Mouse (Mus musculus) monocyte, adult 5-6 weeks (primary cell): ENCODE measurements around the gene Rhobtb1. TPM values are rescaled to one million over a fixed set of nuclear protein-coding genes. Genes with fewer than 3 reads are reported as not detected.
A peak's percentile ranks its signal among the peaks of the same experiment; 100 is the strongest.

Experiments used
- ATAC-seq: fragments of 153-309, 156-312 bp; replicated peaks from 2 replicates; pipeline ENCODE4 v1.8.0; 2017; ENCODE audit warnings: mild to moderate bottlenecking; ENCODE audit not compliant: low TSS enrichment, insufficient number of reproducible peaks, severe bottlenecking, poor library complexity, low FRiP score
- total RNA-seq: library from RNA; stranded (forward); fragments of 200-1000, 200-491, 200-594 nt; gene quantifications from 3 replicates; pipeline ENCODE4 v1.2.3, GENCODE M21; 2017

Gene Rhobtb1
- total RNA-seq, 1 experiment from 2014 or later, result 0.95 TPM

- no peak for ATAC-seq
Measured at GRCm38 (mm10) chr10:69290736-69291135, 139.5 kb downstream of the Rhobtb1 start.

DNA sequence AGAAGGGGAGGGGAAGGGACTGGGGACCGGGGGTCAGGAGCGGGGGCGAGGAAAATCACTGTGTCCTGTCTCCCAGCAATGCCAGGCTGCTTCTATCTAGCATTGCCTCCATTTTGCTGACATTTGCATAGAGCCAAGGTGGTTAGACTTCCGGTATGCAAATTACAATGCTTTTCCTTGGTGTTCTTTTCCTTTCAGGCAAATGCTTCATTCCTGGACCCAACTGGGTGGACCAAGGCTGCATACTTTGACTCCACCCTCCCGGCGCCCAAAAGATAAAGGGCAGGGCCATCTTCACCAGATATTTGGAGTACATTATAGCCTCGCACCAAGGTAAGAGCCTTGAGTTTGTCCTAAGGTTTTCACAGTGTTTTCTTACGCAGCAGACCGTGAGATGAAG is 144.7 kb downstream of the Rhobtb1 start:
- ATAC-seq, result no peak

- no peak for ATAC-seq
Measured at GRCm38 (mm10) chr10:69299985-69300384, 148.8 kb downstream of the Rhobtb1 start.

GRCm38 (mm10) chr10:69302667-69303066 is 151.4 kb downstream of the Rhobtb1 start:
- no peak for ATAC-seq

DNA sequence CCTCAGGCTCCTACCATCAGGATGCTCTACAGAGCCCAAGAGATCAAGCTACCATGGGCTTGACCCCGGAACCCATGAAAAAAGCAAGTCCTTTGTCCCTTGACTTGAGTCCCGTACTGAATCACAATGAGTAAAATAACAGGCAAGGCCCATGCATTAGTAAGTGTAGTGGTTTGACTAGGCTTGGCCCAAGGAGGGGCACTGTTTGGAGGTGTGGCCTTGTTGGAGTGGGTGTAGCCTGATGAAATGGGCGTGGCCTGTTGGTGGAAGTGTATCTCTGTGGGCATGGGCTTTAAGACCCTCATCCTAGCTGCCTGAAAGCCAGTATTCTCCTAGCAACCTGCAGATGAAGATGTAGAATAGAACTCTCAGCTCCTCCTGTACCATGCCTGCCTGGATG is 153.6 kb downstream of the Rhobtb1 start:
- ATAC-seq, result no peak

- no peak for ATAC-seq
Measured at GRCm38 (mm10) chr10:69305600-69305999, 154.4 kb downstream of the Rhobtb1 start.

GRCm38 (mm10) chr10:69306205-69306604 is 155.0 kb downstream of the Rhobtb1 start:
- ATAC-seq, result no peak

DNA sequence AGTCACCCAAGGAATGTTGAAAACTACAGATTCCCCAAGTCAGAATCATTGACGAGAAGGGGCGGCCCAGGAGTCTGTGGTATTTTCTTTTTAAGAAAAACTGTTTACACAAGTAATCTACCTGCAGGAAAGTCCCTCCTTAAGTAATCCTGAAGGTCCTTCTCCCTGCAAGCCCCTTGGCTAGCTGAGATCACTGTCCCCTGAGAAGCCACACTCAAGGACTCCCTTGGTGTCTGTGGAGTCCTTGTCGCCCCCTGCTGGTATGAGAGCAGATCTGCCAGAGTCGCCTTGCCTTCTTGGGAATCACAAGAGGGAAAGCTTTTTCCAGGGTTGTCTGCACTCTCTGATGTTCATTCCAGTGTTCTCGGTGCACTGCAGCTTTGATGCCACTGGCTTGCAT is 155.8 kb downstream of the Rhobtb1 start:
- ATAC-seq, result peak; percentile 48; the same call in 1 of the 2 replicates

GRCm38 (mm10) chr10:69309109-69309508 is 157.9 kb downstream of the Rhobtb1 start:
- no peak for ATAC-seq

- no peak for ATAC-seq
Measured at GRCm38 (mm10) chr10:69311867-69312266, 160.6 kb downstream of the Rhobtb1 start.

DNA sequence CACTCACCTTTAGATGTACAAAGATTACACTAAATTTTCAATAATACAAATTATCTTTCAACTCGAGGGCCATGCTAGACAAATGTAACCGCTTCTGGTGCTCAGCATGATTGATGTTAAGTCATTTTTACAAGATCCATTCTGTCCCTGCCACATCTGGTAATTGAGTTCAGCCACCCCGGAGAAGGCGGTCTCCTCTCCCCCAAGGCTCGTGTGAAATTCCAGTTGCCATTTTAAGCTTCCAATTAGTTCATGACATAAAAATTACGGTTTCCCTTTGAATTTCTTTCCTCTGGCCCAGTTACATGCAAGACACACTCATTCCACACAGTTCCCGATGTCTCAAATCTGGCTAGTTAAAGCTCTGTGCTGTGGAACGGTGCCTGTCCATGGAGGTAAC is 162.7 kb downstream of the Rhobtb1 start:
- ATAC-seq, result no peak

GRCm38 (mm10) chr10:69318514-69318913 is 167.3 kb downstream of the Rhobtb1 start:
- no peak for ATAC-seq

GRCm38 (mm10) chr10:69320667-69321518 is 169.7 kb downstream of the Rhobtb1 start:
- no peak for ATAC-seq

GRCm38 (mm10) chr10:69321519-69322035 is 170.3 kb downstream of the Rhobtb1 start:
- no peak for ATAC-seq

GRCm38 (mm10) chr10:69323986-69324385 is 172.8 kb downstream of the Rhobtb1 start:
- ATAC-seq, result no peak

DNA sequence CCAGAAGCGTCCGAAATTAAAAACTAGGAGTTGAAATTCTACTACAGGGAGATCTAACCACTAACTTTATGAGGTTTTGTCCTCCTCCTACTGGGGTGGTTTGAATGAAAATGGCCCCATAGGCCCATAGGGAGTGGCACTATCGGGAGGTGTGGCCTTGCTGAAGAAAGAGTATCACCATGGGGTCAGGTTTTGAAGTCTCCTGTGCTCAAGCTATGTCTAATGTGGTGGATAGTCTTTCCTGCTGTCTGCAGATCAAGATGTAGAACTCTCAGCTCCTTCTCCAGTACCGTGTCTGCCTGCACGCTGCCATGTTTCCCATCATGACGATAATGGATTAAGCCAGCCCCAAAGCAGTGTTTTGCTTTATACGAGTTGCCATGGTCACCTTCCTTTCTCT is 173.6 kb downstream of the Rhobtb1 start:
- ATAC-seq, result no peak

DNA sequence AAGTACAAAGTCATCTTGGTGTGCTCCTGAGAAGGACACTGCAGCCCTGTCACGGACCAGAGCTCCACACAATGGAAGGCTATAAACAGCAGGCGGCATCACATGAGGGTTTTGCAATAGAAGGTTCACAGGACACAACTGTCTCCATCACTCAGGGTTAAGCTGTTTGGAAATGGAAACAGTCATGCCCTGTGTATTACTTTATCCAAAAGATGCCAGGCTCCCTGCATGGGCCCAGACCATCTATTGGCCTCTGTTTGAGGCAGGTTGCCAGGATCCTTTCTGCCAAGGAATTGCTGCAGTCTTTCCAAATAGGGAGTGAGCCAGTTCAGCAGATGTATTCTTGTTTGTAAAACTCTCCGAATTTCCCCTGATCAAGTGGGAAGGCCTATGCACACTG is 175.2 kb downstream of the Rhobtb1 start:
- no peak for ATAC-seq

DNA sequence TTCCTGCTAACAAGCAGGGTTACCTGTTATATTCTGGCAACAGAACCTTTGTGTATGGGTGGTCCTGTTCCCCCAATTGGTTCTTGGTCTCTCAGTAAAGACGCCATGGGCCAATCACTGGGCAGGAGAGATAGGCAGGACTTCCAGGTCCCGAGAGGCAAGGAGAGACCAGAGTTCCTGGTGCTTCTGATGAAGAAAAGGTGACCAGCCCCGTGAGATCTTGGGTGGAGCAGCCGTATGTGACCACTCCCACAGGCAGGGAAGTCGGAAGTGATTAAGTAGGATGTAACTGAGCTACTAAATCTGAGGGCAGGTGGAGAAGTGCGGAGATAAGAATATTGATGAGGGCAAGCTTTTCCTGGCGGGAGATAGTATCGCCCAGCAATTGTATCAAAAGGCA is 176.1 kb downstream of the Rhobtb1 start:
- ATAC-seq, result no peak

DNA sequence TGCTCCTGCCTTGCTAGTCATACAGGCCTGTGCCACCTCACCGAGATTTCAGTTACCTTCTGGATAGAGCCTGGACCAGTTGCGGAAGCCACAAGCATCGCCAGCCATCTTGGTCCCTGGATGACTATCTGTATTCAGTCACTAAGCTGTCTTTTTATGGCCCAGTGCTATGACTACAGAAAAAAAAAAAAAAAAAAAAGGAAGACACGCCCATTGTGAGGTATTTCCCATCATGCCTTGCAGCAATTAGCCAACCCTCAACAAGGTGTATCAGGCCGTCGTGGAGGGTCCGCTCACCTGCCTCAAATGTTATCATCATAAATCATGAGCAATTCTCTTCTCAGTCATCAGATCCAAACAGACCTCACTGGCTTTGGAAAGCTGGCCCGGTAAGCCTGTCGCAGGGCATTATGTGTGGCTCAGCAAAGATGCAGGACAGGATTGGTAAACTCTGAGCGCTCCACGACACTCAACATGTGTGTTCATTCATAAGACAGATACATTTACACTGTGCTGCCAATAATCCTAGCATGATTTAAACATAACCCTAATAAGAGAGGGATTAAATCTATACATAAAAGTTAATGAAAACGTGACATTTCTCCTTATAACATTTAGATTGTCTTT is 176.9 kb downstream of the Rhobtb1 start:
- ATAC-seq, result no peak

GRCm38 (mm10) chr10:69328656-69329046 is 177.4 kb downstream of the Rhobtb1 start:
- ATAC-seq, result no peak
